Mouse (Mus musculus): ENCODE data around the gene Mettl21e. TPM values are rescaled to one million over a fixed set of nuclear protein-coding genes. Genes with fewer than 3 reads are reported as not detected.
A peak's percentile ranks its signal among the peaks of the same experiment; 100 is the strongest.
"Not testable (repeated sequence)": the region's sequence is repeated elsewhere in the genome, so short reads cannot be mapped to it uniquely, and the experiment has no call there.

Gene Mettl21e
- polyA plus RNA-seq (2016; fragmentation: Nextera tagmentation; extraction: Ambion mirVana) = not detected in 2 replicates

DNA sequence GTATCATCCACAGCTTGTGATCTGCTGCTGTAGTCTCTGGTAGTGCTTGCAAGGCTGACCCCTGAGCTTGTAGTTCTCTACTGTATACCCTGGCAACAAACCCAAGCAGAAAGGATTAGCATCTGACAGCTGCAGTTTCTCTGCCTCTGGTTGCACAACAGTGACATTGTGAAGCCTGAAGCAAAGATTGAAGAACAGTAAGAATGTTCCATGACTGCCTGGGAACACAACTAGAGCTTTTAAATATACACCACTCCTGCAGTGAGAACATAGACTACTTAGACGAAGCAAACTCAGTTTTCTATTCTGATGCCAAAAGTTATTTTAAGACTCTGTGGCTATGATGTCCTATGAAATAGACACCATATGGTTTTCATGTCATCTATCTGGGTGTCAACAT lies at the start of gene Mettl21e:
Gene Mettl21e, minus strand, starts transcription at position 86 of the 400 bp plus-strand sequence.
- 66% methylated on average over 1 of the region's 1 CpGs for WGBS
- ATAC-seq (ENCODE audit: low FRiP score) = no peak

DNA sequence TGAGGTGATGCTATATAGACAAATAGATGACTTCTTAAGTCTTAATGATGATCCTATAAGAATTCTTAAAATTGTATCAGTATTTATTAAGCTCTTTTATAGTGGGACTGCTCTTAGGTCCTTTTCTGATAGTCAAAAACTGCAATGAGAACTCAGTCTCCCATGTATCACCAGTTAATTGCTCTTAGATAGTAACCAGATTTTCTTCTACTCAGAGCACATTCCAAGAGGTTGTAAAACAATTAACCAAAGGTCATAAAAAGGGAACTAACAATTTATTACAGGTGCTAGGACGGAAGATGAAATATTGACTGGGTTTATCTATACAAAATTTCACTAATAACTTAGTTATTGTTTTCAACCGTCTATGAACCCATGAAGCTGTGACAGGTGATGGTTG lies 21.7 kb upstream of the Mettl21e start:
- not testable (repeated sequence) for H3K4me3 ChIP-seq (replicated peaks); H3K27me3 ChIP-seq; H3K36me3 ChIP-seq (replicated peaks); H3K4me2 ChIP-seq; H3K27ac ChIP-seq; ATAC-seq (ENCODE audit: low FRiP score); H3K9me3 ChIP-seq; H3K4me1 ChIP-seq; H3K9ac ChIP-seq
- WGBS = 74% methylated on average over 2 of the region's 2 CpGs

More for the DNA sequence above, at the start of gene Mettl21e:
- no peak within 1 kb of the TSS for H3K27ac ChIP-seq
- H3K4me1 ChIP-seq = no peaks in the 10 kb centered on the region
- H3K4me2 ChIP-seq = no peak within 1 kb of the TSS
- no peaks in the 10 kb centered on the region for H3K9me3 ChIP-seq
- H3K27me3 ChIP-seq = no peaks in the 10 kb centered on the region
- no peak within 1 kb of the TSS for H3K4me3 ChIP-seq (replicated peaks)
- no peak within 1 kb of the TSS for H3K9ac ChIP-seq
- H3K36me3 ChIP-seq (replicated peaks) = no peaks in the 10 kb centered on the region

- H3K27me3 ChIP-seq = no peaks in the 10 kb centered on the region
- H3K9me3 ChIP-seq = no peaks in the 10 kb centered on the region
- WGBS = 85% methylated on average over 3 of the region's 3 CpGs
- no peak overlapping the region for H3K27ac ChIP-seq
- no peaks in the 10 kb centered on the region for H3K4me1 ChIP-seq
- no peak for ATAC-seq (ENCODE audit: low FRiP score)
- H3K4me3 ChIP-seq (replicated peaks) = no peak overlapping the region
- H3K36me3 ChIP-seq (replicated peaks) = no peaks in the 10 kb centered on the region
- no peak overlapping the region for H3K9ac ChIP-seq
- H3K4me2 ChIP-seq = no peak overlapping the region
Measured at GRCm38 (mm10) chr1:44239969-44240368, 21.2 kb upstream of the Mettl21e start.

DNA sequence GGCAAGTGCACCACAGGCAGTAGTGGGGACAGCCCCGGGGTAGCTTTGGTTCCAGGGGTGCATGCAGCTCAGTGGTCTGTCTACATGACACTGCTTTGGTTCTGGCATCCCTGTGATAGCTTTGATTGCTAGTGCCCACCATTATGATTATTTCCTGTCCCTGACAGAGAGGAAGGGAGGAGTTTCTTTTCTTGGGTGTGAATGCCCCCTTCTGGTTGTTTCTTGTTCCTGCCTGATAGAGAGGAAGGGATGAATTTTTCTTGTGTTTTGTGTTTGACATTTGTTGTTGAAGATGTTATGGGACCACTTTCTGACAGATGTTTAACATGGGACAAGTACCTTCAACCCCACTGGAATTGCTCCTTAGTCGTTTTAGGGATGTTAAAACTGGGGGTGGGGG lies 18.5 kb upstream of the Mettl21e start:
- ATAC-seq (ENCODE audit: low FRiP score) = no peak
- Histone ChIP-seq H3K9me3 (no peaks in the 10 kb centered on the region), H3K36me3 (replicated peaks) (no peaks in the 10 kb centered on the region), H3K4me3 (replicated peaks) (no peak overlapping the region), H3K27ac (no peak overlapping the region), H3K4me1 (no peaks in the 10 kb centered on the region), H3K9ac (no peak overlapping the region), H3K4me2 (no peak overlapping the region), H3K27me3 (no peaks in the 10 kb centered on the region)
- WGBS = 80% methylated on average over 2 of the region's 2 CpGs

DNA sequence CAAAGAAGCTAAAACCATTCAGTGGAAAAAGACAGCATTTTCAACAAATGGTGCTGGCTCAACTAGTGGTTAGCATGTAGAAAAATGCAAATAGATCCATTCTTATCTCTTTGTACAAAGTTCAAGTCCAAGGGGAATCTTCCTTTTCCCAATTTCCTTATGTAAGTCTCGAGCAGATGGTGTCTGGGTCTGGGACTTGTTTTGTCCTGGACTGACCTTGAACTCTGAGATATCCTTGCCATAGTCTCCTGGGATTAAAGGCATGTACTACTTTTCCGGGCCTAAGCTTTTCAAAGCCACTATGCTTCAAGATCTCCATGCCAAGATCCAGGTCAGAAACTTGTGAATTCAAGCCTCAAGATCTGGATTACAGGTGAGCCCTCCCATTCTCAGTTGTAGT lies 16.6 kb upstream of the Mettl21e start:
- H3K27ac ChIP-seq = no peak overlapping the region
- H3K9me3 ChIP-seq = no peaks in the 10 kb centered on the region
- H3K4me1 ChIP-seq = no peaks in the 10 kb centered on the region
- WGBS = 76% methylated on average over 2 of the region's 2 CpGs
- no peak overlapping the region for H3K4me3 ChIP-seq (replicated peaks)
- H3K27me3 ChIP-seq = no peaks in the 10 kb centered on the region
- H3K36me3 ChIP-seq (replicated peaks) = no peaks in the 10 kb centered on the region
- no peak overlapping the region for H3K9ac ChIP-seq
- ATAC-seq (ENCODE audit: low FRiP score) = no peak
- H3K4me2 ChIP-seq = no peak overlapping the region

DNA sequence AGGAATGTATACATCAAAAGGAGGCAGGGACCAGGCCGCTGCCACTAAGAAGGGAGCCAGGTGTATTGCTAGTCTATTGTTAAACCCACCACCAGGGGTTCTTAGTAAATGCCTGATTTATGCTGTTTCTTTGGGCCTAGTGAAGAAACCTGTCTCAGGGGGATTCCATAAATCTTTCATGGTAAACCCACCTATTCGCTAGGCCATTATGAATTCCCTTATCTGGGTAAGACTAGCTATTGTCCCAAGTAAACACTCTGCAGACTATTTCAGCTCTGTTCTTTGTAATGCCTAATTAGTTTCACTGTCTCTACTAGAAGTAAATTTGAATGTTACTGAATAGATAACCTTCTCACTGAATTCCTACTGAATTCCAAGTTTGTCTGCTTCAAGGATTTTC lies 15.8 kb upstream of the Mettl21e start:
- H3K36me3 ChIP-seq (replicated peaks); H3K9ac ChIP-seq; ATAC-seq (ENCODE audit: low FRiP score); H3K27ac ChIP-seq; H3K9me3 ChIP-seq; H3K4me3 ChIP-seq (replicated peaks); H3K27me3 ChIP-seq; H3K4me1 ChIP-seq; H3K4me2 ChIP-seq: not testable (repeated sequence)
- WGBS = 92% methylated on average over 2 of the region's 2 CpGs

DNA sequence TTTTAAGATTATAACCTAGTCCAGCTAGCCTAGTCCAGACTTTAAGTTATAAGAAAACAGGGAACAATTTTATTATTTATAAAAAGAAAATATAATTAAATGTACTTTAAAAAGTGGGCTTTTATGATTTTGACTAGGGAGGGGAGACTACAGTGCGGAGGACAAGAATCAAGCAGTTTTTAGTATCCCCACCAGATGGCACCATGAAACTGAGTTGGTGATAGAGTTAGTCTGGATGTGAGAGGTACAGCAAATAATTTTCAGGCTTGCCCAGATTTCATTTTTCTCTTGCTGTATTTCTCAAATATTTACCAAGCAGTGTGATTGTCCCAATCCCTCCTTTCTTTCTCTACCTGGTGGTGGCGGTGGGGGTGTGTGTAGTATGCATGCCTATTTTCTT lies 10.3 kb upstream of the Mettl21e start:
- no peaks in the 10 kb centered on the region for H3K4me1 ChIP-seq
- no peak overlapping the region for H3K4me3 ChIP-seq (replicated peaks)
- H3K27me3 ChIP-seq = no peaks in the 10 kb centered on the region
- ATAC-seq (ENCODE audit: low FRiP score) = peak; percentile 77; the same call in 1 of the 2 replicates
- H3K9me3 ChIP-seq = no peaks in the 10 kb centered on the region
- H3K36me3 ChIP-seq (replicated peaks) = no peaks in the 10 kb centered on the region
- H3K4me2 ChIP-seq = no peak overlapping the region
- H3K27ac ChIP-seq = no peak overlapping the region
- 65% methylated on average over 2 of the region's 2 CpGs for WGBS
- no peak overlapping the region for H3K9ac ChIP-seq

- H3K4me2 ChIP-seq = no peak overlapping the region
- no peak for ATAC-seq (ENCODE audit: low FRiP score)
- 85% methylated on average over 2 of the region's 2 CpGs for WGBS
- no peaks in the 10 kb centered on the region for H3K27me3 ChIP-seq
- H3K9ac ChIP-seq = no peak overlapping the region
- H3K27ac ChIP-seq = no peak overlapping the region
- H3K9me3 ChIP-seq = no peaks in the 10 kb centered on the region
- H3K36me3 ChIP-seq (replicated peaks) = no peaks in the 10 kb centered on the region
- H3K4me1 ChIP-seq = no peaks in the 10 kb centered on the region
- no peak overlapping the region for H3K4me3 ChIP-seq (replicated peaks)
Measured at GRCm38 (mm10) chr1:44217118-44217517, 1.6 kb downstream of the Mettl21e start.

DNA sequence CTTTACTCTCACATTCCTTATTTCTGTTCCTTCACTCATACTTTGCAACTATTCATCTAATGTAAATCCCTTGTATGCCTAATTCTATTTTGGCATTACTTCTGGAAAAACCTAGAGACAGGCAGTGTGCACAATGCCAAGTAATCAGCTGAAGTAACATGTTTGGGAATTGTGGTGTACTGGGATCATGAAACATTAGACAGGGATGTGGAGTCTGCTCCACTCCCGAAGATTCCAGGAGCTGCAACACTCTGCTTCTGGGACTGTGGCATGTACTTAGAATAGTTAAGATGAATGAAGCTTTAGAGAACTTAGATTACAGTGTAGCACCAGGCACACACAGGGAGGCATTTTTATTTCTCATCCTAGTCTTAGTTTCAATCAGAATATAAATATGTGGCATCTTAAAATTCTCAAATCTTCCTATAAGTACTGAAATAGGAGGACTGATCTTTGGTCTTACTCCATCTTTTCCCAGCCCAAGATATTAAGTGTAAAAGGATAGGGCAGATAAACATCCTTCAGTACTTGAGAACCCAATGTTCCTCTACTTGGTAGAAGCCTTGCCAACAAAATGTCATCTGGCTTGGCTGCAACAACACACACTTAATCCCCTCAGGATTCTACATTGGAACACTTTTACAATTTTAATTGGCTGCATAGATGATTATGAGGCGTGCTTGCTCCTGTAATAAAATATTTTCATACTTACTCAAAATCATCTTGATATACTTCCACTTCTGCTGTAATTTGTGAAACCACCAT lies 2.2 kb downstream of the Mettl21e start:
- Histone ChIP-seq H3K27me3 (no peaks in the 10 kb centered on the region), H3K27ac (no peak overlapping the region), H3K36me3 (replicated peaks) (no peaks in the 10 kb centered on the region), H3K4me3 (replicated peaks) (no peak overlapping the region), H3K4me1 (no peaks in the 10 kb centered on the region), H3K9me3 (no peaks in the 10 kb centered on the region), H3K9ac (no peak overlapping the region), H3K4me2 (no peak overlapping the region)
- ATAC-seq (ENCODE audit: low FRiP score) = no peak
- WGBS = 87% methylated on average over 2 of the region's 2 CpGs

DNA sequence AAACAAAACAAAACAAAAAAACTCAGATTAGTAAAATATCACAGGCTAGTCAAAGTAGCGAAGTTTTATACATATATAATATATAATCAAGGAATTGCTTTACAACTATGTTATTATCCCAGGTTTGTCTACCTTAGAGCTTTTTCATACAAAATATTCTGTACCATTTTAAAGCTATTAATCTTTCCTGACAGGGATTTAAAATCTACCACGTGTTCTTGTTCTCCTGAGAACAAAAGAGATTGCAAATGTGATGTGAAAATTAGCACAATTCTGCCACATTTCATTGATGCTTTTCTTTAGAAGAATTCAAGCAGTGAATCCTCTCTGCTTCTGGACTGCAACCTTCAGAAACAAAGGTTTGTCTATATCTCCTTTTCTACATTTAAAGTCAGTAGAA lies 4.3 kb downstream of the Mettl21e start:
- no peak for ATAC-seq (ENCODE audit: low FRiP score)
- Histone ChIP-seq H3K4me3 (replicated peaks) (no peak overlapping the region), H3K27ac (no peak overlapping the region), H3K9me3 (no peaks in the 10 kb centered on the region), H3K36me3 (replicated peaks) (no peaks in the 10 kb centered on the region), H3K9ac (no peak overlapping the region), H3K27me3 (no peaks in the 10 kb centered on the region), H3K4me1 (no peaks in the 10 kb centered on the region), H3K4me2 (no peak overlapping the region)
- WGBS = 54% methylated on average over 2 of the region's 2 CpGs

- ATAC-seq (ENCODE audit: low FRiP score) = no peak
- 89% methylated on average over 15 of the region's 15 CpGs for WGBS
- Histone ChIP-seq H3K36me3 (replicated peaks) (no peaks in the 10 kb centered on the region), H3K27ac (no peak overlapping the region), H3K9me3 (no peaks in the 10 kb centered on the region), H3K4me1 (peaks cover 5% of the 10 kb centered on the region; the same call in 1 of the 2 replicates), H3K4me3 (replicated peaks) (no peak overlapping the region), H3K27me3 (peaks cover 17% of the 10 kb centered on the region; the same call in 1 of the 2 replicates), H3K9ac (no peak overlapping the region), H3K4me2 (no peak overlapping the region)
Measured at GRCm38 (mm10) chr1:44202876-44203275, 15.9 kb downstream of the Mettl21e start.

DNA sequence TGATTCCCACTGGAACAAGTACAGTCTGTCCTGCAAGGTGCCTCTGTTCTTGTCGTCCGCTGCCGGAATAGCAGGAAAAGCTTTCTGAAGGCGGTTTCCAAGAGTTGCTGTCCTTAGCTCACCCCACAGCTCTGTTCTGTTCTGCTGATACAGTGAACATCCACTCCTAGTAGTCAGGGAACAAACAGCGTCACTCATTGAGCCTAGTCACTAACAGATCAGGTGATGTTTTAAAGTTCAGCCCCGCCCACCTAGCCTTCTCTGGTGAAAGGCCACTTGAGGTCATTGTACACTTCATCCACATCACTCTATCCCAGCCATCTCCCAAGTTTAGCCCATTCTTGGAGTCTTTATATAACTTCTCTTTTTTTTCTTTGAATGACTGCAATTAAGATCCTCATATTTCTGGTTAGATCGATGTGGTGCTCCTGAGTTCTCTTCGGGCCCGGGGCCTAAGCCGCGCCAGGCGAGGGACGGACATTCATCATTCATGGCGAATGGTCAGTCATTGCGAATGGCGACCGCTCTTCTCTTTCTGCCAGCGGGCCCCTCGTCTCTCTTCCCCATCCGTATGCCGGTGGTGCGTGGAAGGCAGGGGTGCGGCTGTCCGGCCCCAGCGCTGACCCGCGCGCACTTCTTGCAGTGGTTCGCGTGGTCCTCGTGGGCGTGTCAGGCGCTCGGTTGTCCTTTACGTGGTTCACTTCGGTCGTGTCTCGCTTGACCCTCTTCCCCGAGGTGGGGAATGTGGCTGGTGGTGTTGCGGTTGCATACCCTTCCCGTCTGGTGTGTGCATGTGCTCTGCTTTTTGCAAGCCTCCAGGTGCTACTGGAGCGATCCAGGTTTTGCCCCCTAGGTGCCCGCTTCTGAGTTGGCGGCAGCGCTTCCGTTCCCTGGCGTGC lies 20.2 kb downstream of the Mettl21e start:
- H3K4me2 ChIP-seq = peak overlapping the region; percentile 88
- H3K4me1 ChIP-seq = peaks cover 5% of the 10 kb centered on the region; the same call in 1 of the 2 replicates
- peak overlapping the region; percentile 45; the same call in 1 of the 2 replicates for H3K9ac ChIP-seq
- peak; percentile 75 for ATAC-seq (ENCODE audit: low FRiP score)
- no peak overlapping the region for H3K27ac ChIP-seq
- H3K4me3 ChIP-seq (replicated peaks) = peak overlapping the region; percentile 47
- no peaks in the 10 kb centered on the region for H3K9me3 ChIP-seq
- H3K36me3 ChIP-seq (replicated peaks) = no peaks in the 10 kb centered on the region
- whole genome bisulfite sequencing = 18% methylated on average over 47 of the region's 47 CpGs
- peaks cover 18% of the 10 kb centered on the region; the same call in 1 of the 2 replicates for H3K27me3 ChIP-seq
